Mouse (Mus musculus) brain, adult 2 months (tissue): ENCODE results near the gene Plin3.
"Not testable (repeated sequence)": the region's sequence is repeated elsewhere in the genome, so short reads cannot be mapped to it uniquely, and the experiment has no call there.

ENCODE experiments used
- DNase-seq: peaks from one replicate; pipeline ENCODE4 v3.0.0; 2011; ENCODE audit warnings: low read depth, low spot score

The Plin3 gene

DNA sequence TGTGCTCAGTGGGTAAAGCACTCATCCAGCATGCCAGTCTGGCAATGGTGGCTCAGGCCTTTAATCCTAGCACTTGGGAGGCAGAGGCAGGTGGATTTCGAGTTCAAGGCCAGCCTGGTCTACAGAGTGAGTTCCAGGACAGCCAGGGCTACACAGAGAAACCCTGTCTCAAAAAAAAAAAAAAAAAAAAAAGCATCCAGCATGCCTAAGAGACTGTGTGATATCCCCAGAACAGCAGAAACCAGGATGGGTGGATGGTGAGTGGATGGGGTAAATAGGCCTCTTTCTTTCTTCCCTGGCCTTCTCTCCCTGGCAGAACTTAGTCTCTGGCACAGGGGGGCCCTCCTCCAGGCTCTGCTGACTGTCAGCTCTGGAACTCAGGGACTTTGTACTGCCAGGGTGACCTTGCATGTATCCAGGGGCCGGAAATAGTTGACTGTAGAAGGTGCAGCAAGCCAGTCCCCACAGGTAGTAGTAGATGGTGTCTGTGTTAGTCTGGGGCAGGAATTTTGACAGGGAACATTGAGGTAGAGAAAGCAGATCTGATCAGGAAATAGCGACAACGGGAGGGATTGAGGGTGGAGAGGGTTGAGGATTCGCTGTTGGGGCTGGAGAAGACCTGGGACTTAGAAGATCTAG is 16.7 kb downstream of the Plin3 start:
- no peak for DNase-seq

DNA sequence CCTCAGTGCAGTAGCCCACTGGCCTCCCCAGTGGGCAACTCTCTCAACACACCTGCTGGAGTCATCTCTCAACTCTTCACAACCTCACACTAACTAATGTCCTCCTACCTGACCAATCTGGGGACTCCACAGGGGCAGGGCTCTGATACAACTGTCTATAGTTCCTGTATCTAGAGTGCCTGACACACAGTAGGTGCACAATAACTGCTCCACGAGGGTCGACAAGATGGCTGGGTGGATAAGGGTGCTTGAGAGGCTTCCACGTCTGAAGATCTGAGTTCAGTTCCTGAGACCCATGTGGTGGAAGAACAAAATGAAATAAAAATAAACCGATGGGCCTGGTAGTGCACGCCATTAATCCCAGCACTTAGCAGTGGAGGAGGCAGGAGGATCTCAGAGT is 18.7 kb downstream of the Plin3 start:
- no peak for DNase-seq

DNA sequence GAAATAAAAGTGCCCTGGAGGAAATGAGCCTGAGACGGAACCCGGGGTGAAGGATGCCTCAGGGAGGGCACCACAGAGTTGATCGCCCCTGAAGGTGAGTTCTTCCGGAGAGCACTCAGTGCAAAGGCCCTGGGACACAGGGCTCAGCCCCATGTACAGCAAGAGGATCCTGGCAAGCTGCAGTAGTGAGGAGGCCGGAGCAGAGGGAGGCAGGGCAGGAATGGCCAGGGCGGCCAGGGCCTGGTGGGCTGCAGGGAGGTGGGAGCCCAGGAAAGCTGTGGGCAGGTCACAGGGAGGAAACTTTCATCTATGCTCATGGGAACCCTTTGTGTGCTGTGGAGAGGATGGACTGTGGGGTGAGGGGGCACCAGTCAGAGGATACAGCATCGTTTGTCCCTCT is 19.2 kb downstream of the Plin3 start:
- no peak for DNase-seq

DNA sequence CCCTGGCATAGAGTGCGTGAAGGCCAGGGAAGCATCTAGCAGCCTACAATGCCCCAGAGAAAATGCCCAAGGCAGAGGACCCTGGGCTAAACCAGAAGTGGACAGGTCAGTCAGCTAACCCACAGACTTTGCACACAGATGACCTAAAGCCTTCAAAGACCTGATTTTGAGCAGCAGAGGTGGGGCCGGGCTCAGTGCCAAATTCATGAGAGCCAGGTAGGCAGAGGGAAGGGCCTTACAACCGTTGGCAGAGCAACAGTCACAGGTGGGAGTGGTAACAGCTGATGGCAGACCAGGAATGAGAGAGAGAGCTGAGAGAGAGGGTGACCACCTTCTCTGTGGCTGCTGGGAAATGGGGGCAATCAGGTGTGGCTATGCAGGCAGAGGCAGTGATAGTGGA is 20.0 kb downstream of the Plin3 start:
- no peak for DNase-seq

DNA sequence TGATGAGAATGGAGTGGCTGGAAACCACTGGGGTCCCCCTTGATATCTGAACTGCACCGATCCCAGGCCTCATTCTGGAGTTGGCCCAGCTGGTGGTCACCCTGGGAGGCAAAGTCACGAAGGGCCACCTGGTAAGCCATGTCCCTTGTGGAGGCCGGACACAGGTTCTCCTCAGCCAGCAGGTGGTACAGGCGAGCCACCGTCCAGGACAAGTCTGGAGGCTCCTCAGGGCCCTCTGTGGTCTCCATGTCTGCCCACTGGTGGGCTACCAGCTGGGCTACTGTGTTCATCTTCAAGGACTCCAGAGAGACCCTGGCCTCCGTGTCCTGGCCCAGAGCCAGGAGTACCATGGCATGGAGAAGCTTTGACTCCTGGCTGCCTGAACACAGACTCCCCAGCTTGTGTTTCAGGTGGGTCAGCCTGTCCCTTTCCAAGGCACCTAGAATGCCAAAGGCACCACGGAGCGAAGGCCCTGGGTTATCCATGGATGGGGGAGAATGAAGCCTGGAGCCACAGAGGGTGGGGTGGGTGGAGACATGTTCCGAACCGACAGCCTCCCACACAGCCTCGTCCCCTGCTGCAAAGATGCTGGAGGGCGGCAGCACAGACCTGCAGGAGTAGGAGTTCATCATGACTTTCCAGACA is 20.9 kb downstream of the Plin3 start:
- no peak for DNase-seq

DNA sequence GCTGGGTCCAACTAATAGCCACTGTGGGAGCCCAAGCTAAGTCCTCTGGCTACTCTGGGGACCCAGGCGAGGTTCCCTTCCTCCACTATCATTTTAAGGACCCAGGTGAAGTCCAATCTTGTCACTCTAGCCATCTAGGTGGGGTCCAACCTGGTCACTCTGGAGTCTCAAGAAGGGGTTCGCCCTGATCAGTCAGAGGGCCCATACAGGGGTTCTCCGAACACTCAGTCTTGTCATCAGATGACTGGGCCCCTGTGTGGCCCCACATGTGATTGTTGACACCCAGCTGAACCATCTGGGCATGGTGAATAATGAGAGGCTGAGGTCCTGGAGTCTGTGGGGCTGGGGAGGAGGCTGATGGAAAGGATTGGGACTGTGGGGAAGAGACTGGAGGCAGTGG is 22.9 kb downstream of the Plin3 start:
- DNase-seq, result no peak

DNA sequence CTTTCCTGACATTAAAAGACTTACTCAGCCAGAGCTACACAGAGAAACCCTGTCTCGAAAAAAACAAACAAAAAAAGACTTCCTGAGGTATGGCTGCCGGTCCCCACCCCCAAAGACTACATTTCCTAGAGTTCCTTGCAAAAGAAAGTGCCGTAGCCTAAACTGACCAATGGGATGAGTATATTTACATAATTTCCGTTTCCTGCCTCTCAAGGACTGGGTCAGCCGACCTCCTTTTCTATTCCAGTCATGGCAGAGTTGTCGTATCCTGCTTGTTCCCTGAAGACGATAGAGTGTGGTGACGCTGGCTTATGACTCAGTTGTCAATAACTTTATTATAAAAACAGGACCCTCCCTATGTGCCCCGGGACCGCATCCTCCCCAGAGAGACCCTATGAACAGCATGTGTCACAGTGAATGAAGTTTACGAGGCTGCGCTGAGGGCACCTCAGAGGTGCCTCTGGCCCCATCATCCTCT is 23.5 kb downstream of the Plin3 start:
- DNase-seq, result peak; percentile 96

DNA sequence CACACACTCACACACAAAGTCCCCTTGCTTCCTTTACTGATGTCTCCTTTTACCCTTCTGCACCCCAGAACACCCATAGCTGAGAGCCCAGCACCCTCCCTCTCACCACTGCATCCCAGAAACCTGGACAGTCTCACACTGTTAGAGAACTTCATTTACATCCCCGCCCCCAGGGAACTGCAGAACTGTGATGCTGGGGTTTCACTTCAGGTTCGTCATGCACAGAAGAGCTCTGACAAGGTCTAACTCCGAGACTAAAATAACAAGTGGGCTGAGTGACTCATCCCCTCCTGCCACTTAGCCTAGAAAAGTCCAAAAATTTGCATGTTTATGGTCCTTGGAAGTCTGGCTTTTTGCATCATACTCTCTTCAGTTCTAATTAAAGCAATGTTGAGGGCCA is 26.4 kb downstream of the Plin3 start:
- DNase-seq, result peak; percentile 93

DNA sequence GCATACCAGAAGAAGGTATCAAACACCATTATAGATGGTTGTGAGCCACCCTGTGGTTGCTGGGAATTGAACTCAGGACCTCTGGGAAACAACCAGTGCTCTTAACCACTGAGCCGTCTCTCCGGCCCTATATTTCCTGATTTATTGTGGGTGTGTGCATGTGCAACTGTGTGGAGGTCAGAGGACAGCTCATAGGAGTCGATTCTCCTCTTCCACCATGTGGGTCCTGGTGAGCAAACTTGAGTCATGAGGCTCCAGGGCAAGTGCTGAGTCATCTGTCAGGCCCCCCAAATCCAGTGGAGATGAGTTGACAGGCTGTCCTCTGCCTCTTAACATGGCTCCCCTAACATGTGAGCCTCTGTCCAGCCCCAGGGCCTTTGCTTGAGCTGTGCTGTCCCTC is 26.8 kb downstream of the Plin3 start:
- no peak for DNase-seq

DNA sequence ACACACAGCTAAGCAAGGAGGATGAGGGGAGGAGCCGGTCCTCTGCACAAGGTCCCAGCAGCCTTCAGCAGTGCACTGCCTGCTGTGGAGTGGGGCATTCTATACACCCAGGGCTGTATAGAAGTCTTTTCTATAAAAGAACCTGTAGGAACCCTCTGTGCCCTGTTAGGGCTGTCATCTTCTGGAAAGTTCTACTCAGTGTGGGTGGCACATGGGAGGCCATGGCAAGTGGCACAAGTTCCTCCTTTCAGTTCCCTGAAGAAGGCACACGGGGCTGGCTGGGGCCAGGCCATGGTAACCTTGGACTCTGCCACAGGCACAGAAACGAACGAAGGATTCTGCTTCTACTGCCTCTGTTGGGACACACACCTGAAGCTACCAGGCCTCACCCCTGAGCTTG is 27.7 kb downstream of the Plin3 start:
- DNase-seq, result no peak

DNA sequence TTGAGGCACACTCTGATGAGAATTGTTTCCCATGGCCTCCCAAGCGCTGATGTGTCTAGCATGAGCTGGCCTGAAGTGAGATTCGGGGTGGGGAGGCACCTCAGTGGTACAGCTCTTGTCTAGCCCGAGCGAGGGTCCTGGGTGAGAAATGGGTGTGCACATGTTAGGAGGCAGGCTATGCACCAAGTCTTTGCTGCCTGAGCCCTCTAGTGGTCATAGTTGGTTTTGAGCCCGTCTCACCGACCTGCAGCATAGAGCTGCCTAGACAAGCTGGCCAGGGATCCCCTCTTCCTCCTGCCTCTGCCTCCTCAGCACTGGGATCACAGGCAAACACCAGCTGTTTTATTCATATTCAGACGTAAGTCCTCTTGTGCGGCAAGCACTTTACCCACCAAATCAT is 28.7 kb downstream of the Plin3 start:
- DNase-seq, result peak; percentile 90

DNA sequence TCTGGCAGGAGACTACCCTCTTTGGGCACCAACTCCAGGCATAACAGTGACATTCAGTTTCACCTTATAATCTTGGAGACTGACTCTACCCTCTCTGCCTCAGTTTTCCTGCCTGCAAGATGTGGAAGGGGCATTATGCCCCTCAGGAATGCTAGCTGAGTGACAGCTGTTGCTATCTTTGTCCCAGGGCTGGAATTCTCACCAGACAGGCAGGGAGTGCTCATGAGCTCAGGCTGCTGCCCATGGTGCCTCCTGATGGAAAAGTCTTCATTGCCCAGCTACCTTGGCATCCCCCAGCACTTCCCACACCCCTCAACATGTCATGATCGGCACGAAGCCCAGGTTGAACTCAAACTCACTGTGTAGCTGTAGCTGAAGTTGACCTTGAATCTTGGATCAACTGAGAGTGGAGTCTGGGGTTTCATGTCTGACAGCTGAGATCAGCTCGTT is 30.0 kb downstream of the Plin3 start:
- DNase-seq, result no peak

DNA sequence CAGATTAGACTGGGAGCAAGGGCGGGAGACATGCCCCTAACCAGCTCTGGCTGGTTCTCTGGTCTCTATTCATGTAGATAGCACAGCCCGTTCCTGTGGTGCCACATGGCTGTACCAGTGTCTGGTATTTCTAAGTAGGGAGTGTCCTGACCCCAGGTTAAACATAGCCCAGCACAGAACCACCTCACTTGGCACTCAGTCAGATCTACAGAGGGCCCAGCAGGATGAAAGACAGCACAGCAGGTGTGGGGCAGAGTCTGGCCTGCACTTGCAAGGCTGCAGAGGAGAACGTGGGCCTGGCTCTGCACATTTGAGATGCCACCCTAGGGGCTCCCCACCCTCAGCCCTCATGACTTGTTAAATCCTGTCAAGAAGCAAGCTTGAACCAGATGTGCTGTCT is 31.5 kb downstream of the Plin3 start:
- no peak for DNase-seq

DNA sequence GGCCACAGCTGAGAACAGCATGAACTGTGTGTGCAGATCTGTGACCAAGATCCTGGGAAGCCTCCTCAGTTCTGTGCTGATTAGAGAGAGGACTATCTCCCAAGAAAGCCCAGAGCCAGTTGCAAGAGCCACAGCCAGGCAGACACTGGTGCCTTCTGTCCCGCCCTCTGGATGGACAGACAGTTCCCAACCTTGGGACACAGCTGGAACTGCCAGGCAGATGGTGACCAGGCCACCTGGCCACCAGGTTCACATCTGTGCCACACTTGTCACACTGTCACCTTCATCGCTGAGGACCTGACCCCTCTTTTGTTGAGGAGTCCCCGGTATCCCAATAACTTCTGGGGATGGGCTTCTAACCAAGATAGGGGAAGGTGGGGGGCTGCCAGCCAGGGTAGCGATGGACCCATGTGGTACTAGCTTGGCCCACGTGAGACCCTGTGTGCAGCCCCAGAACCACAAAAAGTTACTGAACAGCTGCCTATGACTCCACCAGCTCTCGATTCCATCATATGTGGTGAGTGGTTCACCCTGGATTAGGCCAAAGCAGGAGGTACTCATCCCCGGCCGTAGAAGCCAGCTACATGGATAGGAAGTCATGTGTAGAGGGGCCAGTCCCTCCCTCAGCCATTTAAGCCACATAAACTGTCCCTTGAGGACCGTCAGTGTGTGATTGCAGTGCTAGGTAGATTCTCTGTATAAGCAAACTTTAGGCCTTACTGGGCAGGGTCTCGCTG is 33.2 kb downstream of the Plin3 start:
- no peak for DNase-seq

DNA sequence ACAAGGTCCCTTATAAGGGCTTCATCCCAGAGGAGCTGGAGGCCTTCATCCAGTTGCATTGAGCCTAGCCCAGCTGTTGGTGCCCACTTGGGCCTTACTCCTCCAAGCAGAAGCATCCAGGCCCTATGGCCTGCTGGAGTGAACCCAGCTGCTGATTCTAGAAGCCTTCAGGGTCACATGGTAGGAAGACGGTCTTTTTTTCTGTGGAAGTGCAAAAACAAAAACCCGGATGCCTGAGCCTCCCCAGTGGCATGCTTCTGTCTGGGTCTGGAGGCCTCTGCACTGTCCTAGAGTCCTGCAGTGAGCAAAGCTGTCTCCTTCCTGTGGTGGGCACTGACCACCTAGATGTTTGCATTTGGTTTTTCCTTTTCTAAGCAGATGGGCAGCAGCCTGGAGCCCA is 33.9 kb downstream of the Plin3 start:
- DNase-seq, result not testable (repeated sequence)

DNA sequence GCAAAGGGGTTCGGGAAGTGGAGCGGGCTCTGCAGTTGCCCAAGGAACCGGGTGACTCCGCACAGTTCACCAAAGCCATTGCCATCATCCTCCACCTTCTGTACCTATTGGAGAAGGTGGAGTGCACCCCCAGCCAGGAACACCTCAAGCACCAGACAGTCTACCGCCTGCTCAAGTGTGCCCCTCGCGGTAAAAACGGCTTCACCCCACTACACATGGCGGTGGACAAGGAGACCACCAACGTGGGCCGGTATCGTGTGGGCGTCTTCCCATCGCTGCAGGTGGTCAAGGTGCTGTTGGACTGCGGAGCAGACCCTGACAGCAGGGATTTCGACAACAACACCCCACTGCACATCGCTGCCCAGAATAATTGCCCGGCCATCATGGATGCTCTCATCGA is 34.4 kb downstream of the Plin3 start:
- not testable (repeated sequence) for DNase-seq

DNA sequence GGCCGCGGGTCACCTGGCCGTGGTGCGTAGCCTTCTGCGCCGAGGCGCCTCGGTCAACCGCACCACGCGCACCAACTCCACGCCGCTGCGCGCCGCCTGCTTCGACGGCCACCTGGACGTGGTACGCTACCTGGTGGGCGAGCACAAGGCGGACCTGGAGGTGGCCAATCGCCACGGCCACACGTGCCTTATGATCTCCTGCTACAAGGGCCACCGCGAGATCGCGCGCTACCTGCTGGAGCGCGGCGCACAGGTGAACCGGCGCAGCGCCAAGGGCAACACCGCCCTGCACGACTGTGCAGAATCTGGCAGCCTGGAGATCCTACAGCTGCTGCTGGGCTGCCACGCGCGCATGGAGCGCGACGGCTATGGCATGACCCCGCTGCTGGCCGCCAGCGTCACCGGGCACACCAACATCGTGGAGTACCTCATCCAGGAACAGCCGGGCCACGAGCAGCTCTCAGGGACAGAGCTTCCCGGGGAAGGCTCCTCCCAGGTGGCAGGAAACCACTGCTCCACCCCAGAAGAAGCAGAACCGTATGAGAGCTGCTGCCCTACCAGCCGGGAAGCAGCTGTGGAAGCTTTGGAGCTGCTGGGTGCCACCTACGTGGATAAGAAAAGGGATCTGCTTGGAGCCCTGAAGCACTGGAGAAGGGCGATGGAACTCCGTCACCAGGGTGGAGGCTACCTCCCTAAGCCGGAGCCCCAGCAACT is 35.3 kb downstream of the Plin3 start:
- no peak for DNase-seq

DNA sequence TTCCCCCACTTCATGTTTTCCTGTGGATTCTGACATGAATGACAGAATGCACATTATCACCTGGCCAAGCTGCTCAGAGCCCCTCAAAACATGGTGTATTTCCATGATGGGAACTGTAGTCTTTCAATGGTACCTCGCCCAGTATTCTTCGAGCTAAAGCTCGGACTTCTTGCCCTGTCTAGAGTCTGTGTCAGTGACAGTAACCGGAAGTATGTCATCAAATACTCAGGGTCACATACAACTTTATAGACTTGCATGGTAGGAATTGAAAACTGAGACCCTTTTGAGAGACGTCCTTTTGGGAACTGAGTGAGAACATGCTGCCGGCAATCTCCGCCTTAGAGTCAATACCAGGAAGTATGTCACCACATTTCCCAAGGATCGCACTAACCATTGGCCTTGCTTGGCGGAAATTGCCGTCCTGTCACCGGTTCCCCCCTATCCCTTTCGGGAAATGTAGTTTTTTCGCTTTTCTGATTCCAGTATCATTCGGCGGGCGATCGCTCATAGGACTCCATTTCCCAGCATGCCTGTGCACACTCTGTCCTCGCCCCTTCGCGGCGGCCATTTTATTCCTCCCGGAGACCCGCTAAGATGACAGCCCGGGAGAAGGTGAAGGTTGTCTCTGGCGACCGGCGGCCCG is 36.3 kb downstream of the Plin3 start, which contains the start of gene Fem1a:
TSS of gene Fem1a (plus strand) at position 572 of the 643 bp plus-strand sequence.
- DNase-seq, result peak; percentile 99

DNA sequence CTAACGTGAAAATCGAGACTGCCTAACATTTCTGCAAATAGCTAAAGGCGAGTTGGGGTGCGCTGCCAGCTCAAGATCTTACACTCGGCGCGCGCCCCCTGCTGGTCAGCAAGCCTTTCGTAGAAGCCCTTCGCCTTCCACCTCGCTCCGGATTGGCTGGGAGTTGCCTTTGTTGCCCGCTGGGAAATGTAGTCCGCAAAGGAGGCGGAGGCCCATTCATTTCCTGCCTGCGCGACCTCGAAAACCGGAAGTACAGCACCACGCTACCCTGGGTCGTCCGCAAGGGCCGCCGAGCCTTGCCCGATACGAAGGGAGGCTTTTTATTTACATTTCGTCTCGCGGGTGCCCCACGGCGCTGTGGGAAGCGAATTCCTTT is 36.8 kb downstream of the Plin3 start:
- peak; percentile 100 for DNase-seq

DNA sequence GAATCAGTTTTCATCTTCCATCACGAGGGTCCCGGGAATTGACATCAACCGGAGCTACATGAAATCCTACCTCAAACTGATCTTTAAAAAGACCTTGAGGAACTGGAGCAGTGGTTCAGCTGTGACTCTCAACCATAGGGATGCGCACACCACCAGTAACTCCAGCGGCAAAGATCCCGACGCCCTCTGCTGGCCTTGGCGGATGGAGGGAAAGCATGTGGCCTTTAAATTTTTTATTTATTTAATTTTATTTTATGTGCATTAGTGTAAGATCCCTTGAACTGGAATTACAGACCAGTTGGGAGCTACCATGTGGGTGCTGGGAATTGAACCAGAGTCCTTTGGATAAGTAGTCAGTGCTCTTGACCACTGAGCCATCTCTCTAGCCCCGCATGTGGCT is 37.2 kb downstream of the Plin3 start:
- DNase-seq, result peak; percentile 79

DNA sequence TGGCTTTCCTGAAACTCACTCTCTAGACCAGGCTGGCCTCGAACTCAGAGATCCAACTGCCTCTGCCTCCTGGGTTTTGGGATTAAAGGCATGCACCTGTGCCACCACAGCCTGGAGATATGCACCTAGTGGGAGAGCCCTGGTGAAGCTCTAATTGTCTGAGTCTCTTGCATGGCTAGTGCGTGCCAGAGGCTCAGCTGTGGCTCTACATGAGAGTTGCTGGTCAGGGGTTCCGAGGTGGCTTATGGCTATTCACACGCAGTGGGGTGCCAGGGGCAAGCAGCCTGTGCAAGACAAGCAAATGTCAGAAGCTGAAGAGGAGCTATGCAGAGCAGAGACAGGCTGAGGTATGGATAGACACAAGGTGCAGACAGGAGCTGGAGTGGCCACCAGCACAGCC is 38.0 kb downstream of the Plin3 start:
- DNase-seq, result no peak
